Mouse (Mus musculus): ENCODE results near the gene Dnal1.

GRCm38 (mm10) chr12:84192280-84192679 lies 78.1 kb downstream of the Dnal1 start:
- no peak for TF ChIP-seq CTCF (IDR thresholded peaks at IDR 0.05; ENCODE audit: low read depth, low read length)
- TF ChIP-seq TAL1 (conservative IDR thresholded peaks at IDR 0.05; ENCODE audit: low read depth, low read length): no peak
- no peak for TF ChIP-seq GATA1 (IDR thresholded peaks at IDR 0.05; ENCODE audit: borderline replicate concordance, low read length)
- no peak; the same call in 1 of the 2 replicates for TF ChIP-seq POLR2AphosphoS5 (IDR thresholded peaks at IDR 0.05; ENCODE audit: insufficient replicate concordance, low read depth, low read length)
- no peak for TF ChIP-seq GATA2 (IDR thresholded peaks at IDR 0.05; ENCODE audit: borderline replicate concordance, low read depth, low read length)

Measured in G1E (cell line).